Mouse (Mus musculus): ENCODE results near the gene Coq8b. TPM values are rescaled to one million over a fixed set of nuclear protein-coding genes. Genes with fewer than 3 reads are reported as not detected.

The Coq8b gene
- 15.9 and 25.4 TPM in 2 replicates for polyA plus RNA-seq (2015; fragmentation: Nextera tagmentation; extraction: Ambion mirVana)

DNA sequence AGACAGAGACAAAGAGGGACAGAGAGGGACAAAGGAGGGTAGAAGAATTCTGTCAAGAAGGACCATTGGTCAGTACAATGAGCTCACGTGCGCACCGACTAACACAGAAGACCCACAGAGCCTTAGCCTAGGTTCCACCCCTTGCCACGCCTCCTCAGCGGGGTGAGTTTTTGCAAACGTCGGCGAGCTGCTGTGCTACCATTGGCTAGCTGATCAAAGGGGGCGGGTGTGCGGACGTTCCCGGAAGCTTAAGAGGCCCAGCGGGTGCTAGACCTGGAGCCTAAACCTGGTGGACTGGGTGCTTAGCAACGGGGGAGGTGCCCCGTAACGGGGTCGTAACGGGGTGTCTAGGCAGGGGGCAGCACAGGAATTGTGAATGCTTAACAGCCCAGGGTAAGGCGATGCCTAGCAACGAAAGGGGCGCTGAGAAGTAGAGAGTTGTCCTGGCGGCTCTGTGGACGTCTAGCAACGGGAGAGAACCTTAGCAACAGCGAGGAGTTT, at the start of gene Coq8b:
Coq8b (plus strand) TSS at position 243 of the 501 bp plus-strand sequence.

GRCm38 (mm10) chr7:27195681-27196611, 36.9 kb upstream of the Coq8b start, which contains the start of the genes BC024978 and Snrpa:
BC024978 (plus strand) TSS chr7:27195781.
Snrpa (minus strand) TSS chr7:27196271.

GRCm38 (mm10) chr7:27228281-27228821, 4.5 kb upstream of the Coq8b start, which contains the start of gene Itpkc:
Itpkc (minus strand) TSS chr7:27228661.

GRCm38 (mm10) chr7:27258205-27258899, 25.5 kb downstream of the Coq8b start, which contains the start of gene Numbl:
Numbl (plus strand) TSS chr7:27258433.

Small RNA genes lying within 50 kb of the gene (microRNA-seq; reads per million reads assigned to microRNA genes)
- 2.1 reads per million for gene Mir1191 (ENCODE audit: borderline replicate concordance, insufficient number of aligned reads)

Other genes with a start within 250 kb of the Coq8b start
- gene Cyp2a12, start 203.9 kb upstream of the Coq8b start, polyA plus RNA-seq (2015; fragmentation: Nextera tagmentation; extraction: Ambion mirVana): 0.86 and 1.6 TPM in 2 replicates
- 6.3 and 36.2 TPM in 2 replicates for gene Cyp2f2, start 113.1 kb upstream of the Coq8b start, polyA plus RNA-seq (2015; fragmentation: Nextera tagmentation; extraction: Ambion mirVana)
- 0.08 TPM in 2 replicates for gene Cyp2t4, start 79.3 kb upstream of the Coq8b start, polyA plus RNA-seq (2015; fragmentation: Nextera tagmentation; extraction: Ambion mirVana)
- gene Egln2, start 66.2 kb upstream of the Coq8b start, polyA plus RNA-seq (2015; fragmentation: Nextera tagmentation; extraction: Ambion mirVana): 60.0 and 66.9 TPM in 2 replicates
- gene Rab4b, start 54.1 kb upstream of the Coq8b start, polyA plus RNA-seq (2015; fragmentation: Nextera tagmentation; extraction: Ambion mirVana): 70.8 and 78.7 TPM in 2 replicates
- gene Gm21983, start 51.9 kb upstream of the Coq8b start, polyA plus RNA-seq (2015; fragmentation: Nextera tagmentation; extraction: Ambion mirVana): 0.44 TPM in 1 of 2 replicates, not detected in the other
- gene Mia, start 51.9 kb upstream of the Coq8b start, polyA plus RNA-seq (2015; fragmentation: Nextera tagmentation; extraction: Ambion mirVana): 7.4 and 7.5 TPM in 2 replicates
- gene BC024978, start 37.2 kb upstream of the Coq8b start, polyA plus RNA-seq (2015; fragmentation: Nextera tagmentation; extraction: Ambion mirVana): 2.0 and 3.0 TPM in 2 replicates
- 76.4 and 99.8 TPM in 2 replicates for gene Snrpa, start 36.8 kb upstream of the Coq8b start, polyA plus RNA-seq (2015; fragmentation: Nextera tagmentation; extraction: Ambion mirVana)
- gene Itpkc, start 4.4 kb upstream of the Coq8b start, polyA plus RNA-seq (2015; fragmentation: Nextera tagmentation; extraction: Ambion mirVana): 3.9 and 4.1 TPM in 2 replicates
- gene Numbl, start 25.4 kb downstream of the Coq8b start, polyA plus RNA-seq (2015; fragmentation: Nextera tagmentation; extraction: Ambion mirVana): 18.3 and 28.1 TPM in 2 replicates
- 59.6 and 109 TPM in 2 replicates for gene Ltbp4, start 104.7 kb downstream of the Coq8b start, polyA plus RNA-seq (2015; fragmentation: Nextera tagmentation; extraction: Ambion mirVana)
- 13.6 and 13.9 TPM in 2 replicates for gene Shkbp1, start 123.0 kb downstream of the Coq8b start, polyA plus RNA-seq (2015; fragmentation: Nextera tagmentation; extraction: Ambion mirVana)
- gene Gm20479, start 124.4 kb downstream of the Coq8b start, polyA plus RNA-seq (2015; fragmentation: Nextera tagmentation; extraction: Ambion mirVana): not detected in 2 replicates
- 0.23 and 0.25 TPM in 2 replicates for gene Sptbn4, start 214.7 kb downstream of the Coq8b start, polyA plus RNA-seq (2015; fragmentation: Nextera tagmentation; extraction: Ambion mirVana)
- gene Blvrb, start 215.0 kb downstream of the Coq8b start, polyA plus RNA-seq (2015; fragmentation: Nextera tagmentation; extraction: Ambion mirVana): 93.1 and 109 TPM in 2 replicates
- gene Sertad3, start 240.7 kb downstream of the Coq8b start, polyA plus RNA-seq (2015; fragmentation: Nextera tagmentation; extraction: Ambion mirVana): 27.5 and 29.9 TPM in 2 replicates